Mouse (Mus musculus) megakaryocyte progenitor cell, adult 5-6 weeks (primary cell): ENCODE results near the gene Nrbf2. TPM values are rescaled to one million over a fixed set of nuclear protein-coding genes. Genes with fewer than 3 reads are reported as not detected.
A peak's percentile ranks its signal among the peaks of the same experiment; 100 is the strongest.

Experiments used
- ATAC-seq: replicated peaks from 2 replicates; pipeline ENCODE4 v1.8.0; 2016; ENCODE audit warnings: mild to moderate bottlenecking, moderate TSS enrichment, inconsistent platforms; ENCODE audit not compliant: poor library complexity
- total RNA-seq, 2 experiments: library from RNA; stranded (forward) in 1 of 2; stranded (reverse) in 1 of 2; fragments of 157-497, 149-512 nt in 1 of 2; fragments of 200-1000 nt in 1 of 2; gene quantifications; 2 replicates each; pipeline versions ENCODE4 v1.2.3 to v1.2.4; 2015 to 2017

Gene Nrbf2
- total RNA-seq (2015) = 32.2 and 33.6 TPM in 2 replicates
- total RNA-seq (2017) = 13.2 and 21.9 TPM in 2 replicates

- ATAC-seq = peak; percentile 81
These were observed at the start of gene Nrbf2 for GRCm38 (mm10) chr10:67285176-67285814. TSS of gene Nrbf2 (minus strand) at chr10:67285305.

GRCm38 (mm10) chr10:67330580-67330979 is 45.5 kb upstream of the Nrbf2 start:
- ATAC-seq = no peak

- no peak for ATAC-seq
These were observed 44.6 kb upstream of the Nrbf2 start for GRCm38 (mm10) chr10:67329661-67330060.

- ATAC-seq = no peak
These were observed 43.1 kb upstream of the Nrbf2 start for GRCm38 (mm10) chr10:67328208-67328607.

- ATAC-seq = no peak
These were observed 38.9 kb upstream of the Nrbf2 start for GRCm38 (mm10) chr10:67324036-67324435.

- peak; percentile 16; the same call in 1 of the 2 replicates for ATAC-seq
These were observed 36.3 kb upstream of the Nrbf2 start for GRCm38 (mm10) chr10:67321396-67321795.

- ATAC-seq = no peak
These were observed 35.2 kb upstream of the Nrbf2 start for GRCm38 (mm10) chr10:67320207-67320859.

GRCm38 (mm10) chr10:67319016-67319725 is 34.1 kb upstream of the Nrbf2 start:
- no peak for ATAC-seq

- ATAC-seq = peak; percentile 56
These were observed 32.9 kb upstream of the Nrbf2 start for GRCm38 (mm10) chr10:67317931-67318460.

- peak; percentile 83 for ATAC-seq
These were observed 29.8 kb upstream of the Nrbf2 start for GRCm38 (mm10) chr10:67314811-67315435.

- no peak for ATAC-seq
These were observed 27.4 kb upstream of the Nrbf2 start for GRCm38 (mm10) chr10:67312456-67312855.

GRCm38 (mm10) chr10:67311277-67311959 is 26.3 kb upstream of the Nrbf2 start:
- peak; percentile 82 for ATAC-seq

GRCm38 (mm10) chr10:67309483-67310138 is 24.5 kb upstream of the Nrbf2 start:
- no peak for ATAC-seq

- peak; percentile 37 for ATAC-seq
These were observed 17.2 kb upstream of the Nrbf2 start for GRCm38 (mm10) chr10:67302340-67302739.

GRCm38 (mm10) chr10:67301046-67301445 is 15.9 kb upstream of the Nrbf2 start:
- peak; percentile 37 for ATAC-seq

- ATAC-seq = no peak
These were observed 14.2 kb upstream of the Nrbf2 start for GRCm38 (mm10) chr10:67299285-67299684.

GRCm38 (mm10) chr10:67298856-67299255 is 13.8 kb upstream of the Nrbf2 start:
- ATAC-seq = 0 out of 2 replicates have a peak, but pooled peaks have one; percentile 4

- peak; percentile 26 for ATAC-seq
These were observed 12.2 kb upstream of the Nrbf2 start for GRCm38 (mm10) chr10:67297175-67297855.

GRCm38 (mm10) chr10:67296482-67297152 is 11.5 kb upstream of the Nrbf2 start:
- peak; percentile 18; the same call in 1 of the 2 replicates for ATAC-seq
